Mouse (Mus musculus): ENCODE data around the gene Slc46a1. TPM values are rescaled to one million over a fixed set of nuclear protein-coding genes. Genes with fewer than 3 reads are reported as not detected.
A peak's percentile ranks its signal among the peaks of the same experiment; 100 is the strongest.

Gene Slc46a1
- total RNA-seq, 2 experiments from 2014 or later: 0.77 TPM; not detected in 1

DNA sequence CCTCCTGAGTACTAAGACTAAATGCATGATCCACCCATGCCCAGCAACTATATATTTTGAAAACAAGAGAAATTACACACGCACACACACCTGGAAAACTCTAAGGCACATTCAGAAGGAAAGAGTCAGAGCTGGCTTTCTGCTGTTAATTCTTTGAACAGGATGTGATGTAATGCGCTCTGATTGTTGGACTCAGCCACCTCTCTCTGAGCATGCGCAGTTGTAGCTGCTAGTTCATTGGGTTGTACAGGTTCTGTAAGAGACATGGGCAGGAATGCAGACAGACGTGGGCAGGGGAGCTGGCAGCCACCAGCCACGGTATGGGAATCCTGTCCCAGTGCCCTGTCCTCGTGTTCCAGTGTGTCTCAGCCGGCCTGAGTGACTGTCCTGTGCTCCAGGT, 11.2 kb upstream of the Slc46a1 start:
- no peak for ATAC-seq (ENCODE audit: poor library complexity, severe bottlenecking)

DNA sequence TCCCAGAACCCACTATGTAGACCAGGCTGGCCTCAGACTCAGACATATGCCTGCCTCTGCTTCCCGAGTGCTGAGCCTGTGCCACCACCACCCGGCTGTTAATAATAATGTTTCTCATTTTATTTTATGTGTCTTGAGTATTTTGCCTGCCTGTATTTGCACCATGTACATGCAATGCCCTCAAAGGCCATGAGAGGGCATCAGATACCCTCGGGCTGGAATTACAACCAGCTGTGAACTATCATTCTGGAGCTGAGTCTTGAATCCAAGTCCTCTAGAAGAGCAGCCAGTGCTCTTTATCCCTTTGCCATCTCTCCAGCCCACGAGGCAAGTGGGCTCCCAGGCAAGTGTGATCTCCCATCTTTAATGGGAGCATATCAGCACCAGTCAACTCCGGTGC, 10.2 kb upstream of the Slc46a1 start:
- ATAC-seq (ENCODE audit: poor library complexity, severe bottlenecking): no peak

DNA sequence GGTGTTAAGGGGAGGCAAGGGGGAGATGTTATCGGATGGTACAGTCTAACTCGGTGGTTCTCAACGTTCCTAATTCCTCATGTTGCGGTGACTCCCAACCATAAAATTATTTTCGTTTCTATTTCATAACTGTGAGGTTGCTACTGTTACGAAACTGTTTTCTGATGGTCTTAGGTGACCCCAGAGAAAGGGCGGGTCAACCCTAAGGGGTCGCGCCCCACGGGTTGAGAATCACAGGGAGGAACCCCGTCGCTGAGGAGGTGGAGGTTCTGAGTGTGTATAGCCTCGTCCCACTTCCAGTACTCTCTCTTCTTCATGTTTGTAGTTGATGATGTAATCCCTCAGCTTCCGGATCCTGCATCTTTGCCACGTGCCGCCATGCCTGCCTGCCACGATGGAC, 6.8 kb upstream of the Slc46a1 start:
- ATAC-seq (ENCODE audit: poor library complexity, severe bottlenecking): peak; percentile 76

DNA sequence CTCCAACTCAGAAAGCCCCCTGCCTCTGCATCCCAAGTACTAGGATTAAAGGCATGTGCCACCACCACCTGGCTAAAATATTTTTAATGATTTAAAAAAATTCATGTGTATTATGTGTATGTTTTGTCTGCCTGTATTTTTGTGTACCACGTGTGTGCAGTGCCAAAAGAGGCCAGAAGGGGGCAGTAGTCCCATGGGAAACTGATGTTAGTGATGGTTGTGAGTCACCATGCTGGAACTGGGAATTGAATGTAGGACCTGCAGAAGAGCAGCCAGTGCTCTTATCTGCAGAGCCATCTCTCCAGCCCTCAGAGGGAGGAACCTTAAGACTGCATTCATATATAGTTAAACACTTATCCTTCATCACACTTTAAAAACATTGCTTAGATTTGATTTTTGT, 3.6 kb upstream of the Slc46a1 start:
- ATAC-seq (ENCODE audit: poor library complexity, severe bottlenecking): no peak

DNA sequence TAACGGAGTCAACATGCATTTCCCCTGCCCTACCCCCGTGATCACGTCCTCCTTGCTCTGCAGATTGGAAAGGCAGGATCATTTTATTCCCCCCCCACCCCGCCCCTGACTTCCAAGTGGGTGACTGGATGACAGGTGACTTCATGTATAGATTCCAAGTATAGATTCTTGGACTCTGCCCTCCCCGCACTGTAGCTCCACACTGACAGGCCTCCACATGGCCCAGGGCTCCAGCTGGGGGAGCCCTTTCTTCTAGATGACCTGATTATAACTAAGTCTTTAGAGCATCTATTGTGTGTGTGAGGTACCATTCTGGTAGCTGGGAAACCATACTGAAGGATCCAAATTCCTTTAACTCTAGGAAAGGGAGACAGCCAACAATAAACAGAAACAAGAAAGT, 2.8 kb upstream of the Slc46a1 start:
- ATAC-seq (ENCODE audit: poor library complexity, severe bottlenecking): no peak

DNA sequence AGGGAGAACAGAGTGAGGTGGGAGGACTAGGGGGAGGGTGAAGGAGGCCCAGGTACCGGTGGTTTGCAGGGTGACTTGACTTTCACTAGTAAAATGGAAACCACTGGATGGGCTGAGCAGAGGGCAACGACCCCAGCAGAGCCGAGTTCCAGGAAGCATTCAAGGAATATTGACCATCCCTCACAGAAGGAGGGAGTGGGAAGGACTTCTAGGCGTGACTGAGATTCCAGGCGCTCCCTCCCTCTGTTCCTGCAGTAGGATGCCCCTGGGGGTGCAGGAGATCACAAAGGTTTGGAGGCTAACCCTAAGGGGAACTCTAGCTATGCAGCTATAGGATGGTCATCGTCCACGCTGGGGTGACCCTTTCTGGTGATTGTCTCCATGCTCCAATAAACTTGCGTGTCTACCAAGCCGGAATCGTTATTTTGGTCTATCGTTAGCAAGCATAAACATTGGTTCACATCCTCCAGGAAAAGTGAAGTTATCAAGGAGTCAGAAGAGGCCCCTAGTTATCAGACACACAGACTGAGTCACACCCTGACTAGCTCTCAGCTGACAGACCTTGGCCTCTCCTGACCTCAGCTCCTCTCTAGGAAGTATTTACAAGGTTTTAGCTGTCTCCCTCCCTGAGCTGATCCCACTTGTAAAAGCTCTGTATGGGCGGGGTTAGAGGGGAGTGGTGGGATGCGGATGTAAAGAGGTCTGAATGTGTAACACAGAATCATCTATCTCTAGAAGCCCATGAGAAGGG, 2.0 kb upstream of the Slc46a1 start:
- no peak for ATAC-seq (ENCODE audit: poor library complexity, severe bottlenecking)

DNA sequence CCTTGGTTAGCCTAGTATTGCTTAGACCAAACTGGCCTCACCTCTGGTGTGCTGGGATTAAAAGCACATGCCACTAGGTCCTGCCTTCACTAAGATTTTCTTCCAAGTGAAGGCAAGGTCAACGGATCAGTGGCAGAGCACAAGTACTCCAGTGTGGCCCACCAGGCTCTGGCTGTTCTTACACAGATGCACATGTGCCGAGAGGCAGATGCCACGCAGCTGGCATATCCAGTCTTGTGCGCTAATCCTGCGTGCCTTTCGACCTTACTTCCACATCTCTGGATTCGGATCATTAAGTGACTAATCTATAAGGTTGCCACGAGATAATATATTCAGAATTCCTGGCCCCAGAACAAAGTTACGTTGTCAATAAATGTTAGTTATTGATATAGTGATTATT, 381 bp upstream of the Slc46a1 start:
- no peak for ATAC-seq (ENCODE audit: poor library complexity, severe bottlenecking)

DNA sequence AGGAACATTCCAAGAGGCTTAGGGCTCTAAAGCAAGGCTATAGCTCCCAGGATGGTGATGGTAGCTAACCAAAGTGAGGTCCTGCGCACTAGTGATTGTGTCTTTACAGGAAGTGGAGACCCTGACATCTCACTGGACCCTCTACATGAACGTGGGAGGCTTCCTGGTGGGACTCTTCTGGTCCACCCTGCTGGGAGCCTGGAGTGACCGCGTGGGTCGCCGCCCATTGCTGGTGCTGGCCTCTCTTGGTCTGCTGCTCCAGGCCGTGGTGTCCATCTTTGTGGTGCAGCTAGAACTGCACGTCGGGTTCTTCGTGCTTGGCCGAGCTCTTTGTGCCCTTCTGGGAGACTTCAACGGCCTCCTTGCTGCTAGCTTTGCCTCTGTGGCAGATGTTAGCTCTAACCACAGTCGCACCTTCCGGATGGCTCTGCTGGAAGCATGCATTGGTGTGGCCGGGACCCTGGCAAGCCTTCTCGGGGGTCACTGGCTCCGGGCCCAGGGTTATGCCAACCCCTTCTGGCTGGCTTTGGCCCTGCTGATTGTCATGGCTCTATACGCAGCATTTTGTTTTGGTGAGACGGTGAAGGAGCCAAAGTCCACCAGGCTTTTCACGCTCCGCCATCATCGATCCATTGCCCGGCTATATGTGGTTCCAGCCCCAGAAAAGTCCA, 880 bp downstream of the Slc46a1 start:
- ATAC-seq (ENCODE audit: poor library complexity, severe bottlenecking): no peak

DNA sequence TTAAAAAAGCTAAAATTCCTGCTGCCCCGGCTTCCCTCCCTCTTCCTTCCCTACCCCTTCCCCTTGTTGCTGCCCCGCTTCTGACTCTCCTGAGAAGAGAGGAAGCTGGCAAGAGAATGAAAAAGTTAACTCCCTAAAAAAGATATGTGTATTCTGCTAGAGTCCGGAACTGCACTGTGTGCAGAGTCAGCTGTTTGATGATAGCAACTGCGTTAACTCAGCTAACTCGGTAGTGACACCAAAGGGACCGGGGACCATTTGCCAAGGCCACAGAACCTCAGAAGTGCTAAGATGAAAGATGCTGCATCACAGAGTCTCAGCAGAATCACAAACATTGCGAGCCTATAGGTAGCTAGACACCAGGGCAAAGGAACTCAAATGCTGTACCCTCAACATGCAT, 2.0 kb downstream of the Slc46a1 start:
- no peak for ATAC-seq (ENCODE audit: poor library complexity, severe bottlenecking)

DNA sequence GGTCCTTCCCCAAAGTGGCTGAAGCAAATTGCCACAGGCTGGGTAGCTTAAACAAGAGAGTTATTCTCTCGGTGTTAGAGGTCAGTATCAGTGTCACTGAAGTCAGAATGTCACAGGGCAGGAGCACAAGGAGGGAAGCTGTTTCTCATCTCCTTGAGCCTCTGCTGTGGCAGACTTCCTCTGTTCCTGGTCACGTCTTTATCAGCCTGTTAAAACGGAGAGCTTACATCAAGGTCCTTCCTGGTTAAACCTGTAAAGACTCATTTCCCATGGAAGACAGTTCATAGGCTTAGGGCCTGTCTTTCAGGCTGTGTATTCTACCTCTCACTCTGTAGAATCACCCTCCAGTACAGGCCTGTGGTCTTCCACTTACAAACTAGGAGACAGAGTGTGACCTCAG, 2.4 kb downstream of the Slc46a1 start:
- no peak for ATAC-seq (ENCODE audit: poor library complexity, severe bottlenecking)

DNA sequence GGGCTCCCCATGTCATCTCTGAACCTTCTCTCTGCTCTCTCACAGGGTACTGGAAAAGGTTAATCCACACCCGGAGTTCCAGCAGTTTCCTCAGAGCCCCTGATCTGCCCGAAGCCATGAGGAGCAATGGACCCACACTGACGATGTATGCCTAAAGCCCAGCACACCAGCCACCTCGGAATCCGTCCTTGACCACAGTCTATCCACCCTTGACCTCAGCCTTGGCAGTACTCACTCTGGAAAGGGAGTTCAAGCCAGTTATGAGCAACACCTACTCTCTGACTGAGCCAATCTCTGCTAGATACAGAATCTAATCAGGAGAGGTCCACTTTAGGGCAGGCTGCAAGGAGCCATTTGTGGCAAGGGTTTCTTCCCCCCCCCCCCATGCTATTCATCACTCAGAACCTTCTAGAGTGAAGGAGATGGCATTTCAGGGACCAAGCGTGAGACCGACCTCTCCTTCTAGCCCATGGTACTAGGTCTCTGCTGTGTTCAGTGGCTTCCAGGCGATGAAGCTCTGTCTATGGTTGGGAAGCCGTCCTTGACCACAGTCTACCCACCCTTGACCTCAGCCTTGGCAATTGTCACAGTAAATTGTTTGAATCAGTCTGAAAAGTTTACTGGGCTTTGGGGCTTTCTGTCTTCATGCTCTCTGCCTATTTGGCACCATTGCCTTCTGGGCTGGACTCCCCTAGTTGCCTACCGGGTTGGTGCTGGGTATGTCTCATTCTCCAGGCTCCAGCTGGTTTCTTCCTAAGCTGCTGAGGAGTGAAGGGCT, 6.0 kb downstream of the Slc46a1 start:
- ATAC-seq (ENCODE audit: poor library complexity, severe bottlenecking): no peak

DNA sequence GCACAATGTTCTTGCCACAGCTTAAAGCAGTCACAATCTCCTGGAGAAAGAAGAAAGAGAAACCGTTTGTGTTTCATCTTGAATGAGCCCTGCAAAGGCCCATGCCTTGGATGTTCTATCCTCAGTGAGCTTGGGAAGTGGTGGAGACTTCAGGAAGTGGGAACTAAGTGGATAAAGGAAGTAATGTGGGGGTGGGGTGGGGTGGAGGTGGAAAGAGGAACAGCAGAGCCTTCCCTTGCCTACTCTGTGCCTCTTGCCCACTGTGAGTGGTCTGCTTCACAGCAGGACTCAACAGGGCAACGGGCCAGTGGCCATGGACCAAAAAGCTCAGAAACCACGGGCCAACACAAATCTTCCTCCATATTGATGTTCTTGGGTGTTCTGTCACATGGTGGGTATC, 9.8 kb downstream of the Slc46a1 start:
- peak; percentile 69 for ATAC-seq (ENCODE audit: poor library complexity, severe bottlenecking)

DNA sequence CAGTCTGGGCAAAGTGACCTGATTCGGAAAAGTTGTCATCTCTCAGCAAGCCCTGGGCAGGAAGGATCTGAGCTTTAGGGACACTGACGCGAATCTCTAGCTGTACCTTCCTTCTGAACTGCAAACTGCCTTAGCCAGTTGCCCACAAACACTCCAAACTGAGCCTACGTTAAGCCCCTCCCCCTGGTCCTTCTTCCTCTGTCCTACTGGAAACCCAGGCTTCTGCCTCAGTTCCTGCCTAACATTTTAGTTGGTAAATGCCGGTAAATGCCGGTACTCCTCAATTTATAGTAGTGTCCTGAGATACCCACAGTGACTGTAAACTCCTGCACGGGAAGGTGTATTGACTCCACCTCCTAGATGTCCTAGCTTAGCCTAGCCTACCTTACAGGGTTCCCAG, 18.1 kb downstream of the Slc46a1 start:
- no peak for ATAC-seq (ENCODE audit: poor library complexity, severe bottlenecking)

DNA sequence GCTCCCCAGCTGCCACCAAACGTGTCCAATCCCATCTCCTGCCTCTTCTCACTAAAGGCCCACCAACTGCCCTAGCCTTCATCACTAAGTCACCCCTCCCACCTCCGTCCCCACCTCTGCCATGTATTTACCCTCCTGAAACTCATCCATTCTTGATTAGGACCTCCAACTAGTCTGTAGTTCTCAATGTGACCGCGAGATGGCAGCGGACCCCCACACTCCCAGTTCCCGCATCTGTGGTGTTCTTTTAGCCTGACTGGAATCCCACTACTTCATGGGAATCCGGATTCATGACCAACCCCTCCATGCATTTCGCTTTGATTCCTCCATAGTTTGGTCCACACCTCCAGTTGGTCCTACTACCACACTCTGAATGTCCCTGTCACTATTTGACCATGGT, 22.7 kb downstream of the Slc46a1 start:
- ATAC-seq (ENCODE audit: poor library complexity, severe bottlenecking): no peak

DNA sequence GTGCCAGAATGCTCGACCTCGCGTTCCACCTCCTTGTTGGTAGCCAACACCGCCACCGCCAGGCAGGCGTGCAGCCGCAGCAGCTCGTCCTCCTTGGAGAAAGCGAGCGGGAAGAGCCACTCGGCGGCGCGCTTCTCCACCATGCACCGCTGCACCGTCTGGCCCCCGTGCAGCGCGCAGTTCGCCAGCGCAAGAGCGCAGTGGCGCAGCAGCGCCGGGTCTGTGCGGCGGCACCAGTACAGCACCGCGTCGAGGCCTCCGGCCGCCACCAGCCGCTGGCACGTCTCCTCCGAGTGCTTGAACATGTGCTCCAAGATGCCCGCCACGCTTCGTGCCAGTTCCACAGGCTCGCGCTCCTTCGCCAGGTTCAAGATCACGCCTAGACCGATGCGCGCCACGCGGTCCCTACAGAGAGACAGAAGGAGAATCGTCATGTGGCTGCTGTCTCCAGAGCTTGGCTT, 25.3 kb downstream of the Slc46a1 start:
- ATAC-seq (ENCODE audit: poor library complexity, severe bottlenecking): no peak

DNA sequence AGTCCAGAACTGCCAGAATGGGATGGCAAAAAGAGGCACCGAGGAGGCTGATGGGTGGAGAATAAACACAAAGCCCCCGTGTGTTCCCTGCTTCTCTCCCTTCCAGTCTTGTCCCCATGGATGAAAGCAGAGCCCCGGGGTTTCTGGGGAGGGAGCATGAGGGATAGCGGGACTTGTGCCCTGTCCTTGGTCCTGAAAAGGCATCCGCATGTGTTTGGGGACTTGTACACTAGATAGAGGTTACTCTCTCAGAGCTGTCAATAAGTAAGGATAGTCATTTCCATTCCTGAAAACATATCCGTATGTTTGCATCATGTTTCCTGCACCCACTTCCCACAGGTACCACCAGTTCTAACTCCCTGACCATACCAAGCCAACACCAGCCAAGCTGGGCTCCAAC, 30.4 kb downstream of the Slc46a1 start:
- ATAC-seq (ENCODE audit: poor library complexity, severe bottlenecking): no peak

DNA sequence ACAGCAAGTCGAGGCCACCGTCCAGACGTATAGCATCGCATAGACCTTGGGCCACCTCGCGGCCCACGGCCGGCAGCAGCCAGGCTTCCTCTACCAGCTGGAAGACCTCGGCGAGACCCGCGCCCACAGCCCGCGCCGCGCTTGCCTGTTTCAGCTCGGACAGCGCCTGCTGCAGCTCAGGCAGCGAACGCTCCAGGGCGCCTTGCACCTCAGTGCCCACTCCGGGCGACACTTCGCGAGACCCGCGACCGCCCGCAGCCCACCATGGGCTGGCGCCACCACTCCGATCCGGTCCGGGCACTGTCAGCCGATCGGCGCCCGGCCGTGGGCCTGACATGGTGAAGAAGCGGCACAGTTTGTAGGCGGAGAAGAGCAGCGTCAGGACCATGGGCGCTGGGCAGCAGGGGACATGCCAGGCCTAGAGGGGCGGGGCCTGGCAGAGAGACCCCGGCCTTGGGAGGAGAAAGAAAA, 31.6 kb downstream of the Slc46a1 start:
- no peak for ATAC-seq (ENCODE audit: poor library complexity, severe bottlenecking)

DNA sequence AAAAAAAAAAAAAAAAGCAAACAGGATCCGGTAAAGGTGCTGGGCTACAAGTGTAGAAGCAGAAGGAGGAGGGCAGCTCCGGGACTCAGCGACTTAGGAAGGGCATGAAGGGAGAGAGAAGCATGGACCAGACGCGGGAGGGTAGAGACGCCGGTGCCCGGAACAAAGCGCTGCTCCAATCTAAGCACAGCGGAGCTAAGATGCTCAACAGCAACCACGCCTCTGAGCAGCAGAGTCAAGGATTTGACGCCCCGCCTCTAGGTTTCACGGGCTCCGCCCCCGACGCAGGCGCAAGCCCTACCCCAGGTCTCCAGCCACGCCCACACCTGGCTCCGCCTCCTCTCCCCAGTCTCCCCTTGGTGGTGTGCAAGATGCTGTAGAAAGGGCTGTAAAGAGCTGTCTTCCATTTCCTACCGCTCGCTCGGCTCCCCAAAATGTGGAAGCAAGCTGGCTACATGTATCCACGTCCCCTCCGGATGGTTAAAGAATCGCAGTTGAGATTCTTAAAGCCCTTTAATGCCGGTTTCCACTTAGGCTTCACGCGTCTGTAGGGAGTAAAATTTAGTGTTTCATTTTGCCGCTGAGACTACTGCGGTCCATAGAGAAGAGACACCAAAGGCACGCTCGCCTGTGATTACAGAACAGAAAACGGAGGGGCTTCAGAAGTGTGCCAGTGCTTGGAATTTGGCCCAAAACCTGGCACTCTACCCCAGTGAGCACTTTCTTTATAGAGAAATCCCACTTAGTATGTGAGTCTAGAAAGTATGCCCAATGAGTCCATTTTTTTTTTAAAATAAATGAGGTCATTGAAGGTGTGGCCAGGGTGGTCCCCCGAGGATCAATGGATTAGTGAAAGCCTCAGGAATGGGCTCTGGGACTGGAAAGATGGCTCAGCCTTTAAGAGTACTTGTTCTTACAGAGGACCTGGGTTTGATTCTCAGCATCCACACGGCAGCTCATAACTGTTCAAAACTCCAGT, 32.3 kb downstream of the Slc46a1 start, which contains the start of gene Sarm1:
TSS of gene Sarm1 (minus strand) at position 211 of the 979 bp plus-strand sequence.
- peak; percentile 99 for ATAC-seq (ENCODE audit: poor library complexity, severe bottlenecking)

DNA sequence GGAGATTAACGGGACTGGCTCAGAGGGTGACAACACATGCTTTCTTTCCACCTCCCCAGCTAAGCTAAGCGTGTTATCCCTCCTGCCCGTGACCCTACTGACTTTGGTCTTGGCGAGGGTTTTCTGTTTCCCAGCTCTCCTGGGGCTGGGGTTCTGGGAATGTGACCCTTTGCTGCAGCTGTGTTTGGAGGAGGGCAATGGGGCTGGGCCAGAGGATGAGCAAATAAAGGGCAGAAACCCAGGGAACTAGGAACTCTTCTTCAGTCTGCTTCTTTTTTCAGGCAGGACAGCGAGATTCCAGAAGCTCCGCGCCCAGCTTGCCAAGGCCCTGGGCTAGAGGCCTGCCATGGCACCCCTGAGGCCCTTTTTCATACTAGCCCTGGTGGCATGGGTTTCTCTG, 33.5 kb downstream of the Slc46a1 start, which contains the start of gene Vtn:
TSS of gene Vtn (plus strand) at position 88 of the 400 bp plus-strand sequence.
- ATAC-seq (ENCODE audit: poor library complexity, severe bottlenecking): no peak

DNA sequence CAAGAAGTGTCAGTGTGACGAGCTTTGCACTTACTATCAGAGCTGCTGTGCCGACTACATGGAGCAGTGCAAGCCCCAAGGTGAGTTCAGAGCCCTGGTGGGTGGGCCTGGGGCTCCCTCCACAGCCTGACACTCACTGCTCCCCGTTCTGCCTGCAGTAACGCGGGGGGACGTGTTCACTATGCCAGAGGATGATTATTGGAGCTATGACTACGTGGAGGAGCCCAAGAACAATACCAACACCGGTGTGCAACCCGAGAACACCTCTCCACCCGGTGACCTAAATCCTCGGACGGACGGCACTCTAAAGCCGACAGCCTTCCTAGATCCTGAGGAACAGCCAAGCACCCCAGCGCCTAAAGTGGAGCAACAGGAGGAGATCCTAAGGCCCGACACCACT, 34.0 kb downstream of the Slc46a1 start:
- no peak for ATAC-seq (ENCODE audit: poor library complexity, severe bottlenecking)

Measured in megakaryocyte, adult 5-6 weeks (primary cell).